In genomic region chr3:121618161-121618560, GRCm38 (mm10) we compare ENCODE assay signal across 35 mouse cellular contexts. TPM values are rescaled to one million over a fixed set of nuclear protein-coding genes. Genes with fewer than 3 reads are reported as not detected.
DNase-seq lines count a peak whose midpoint lies in the region; ATAC-seq and TF ChIP-seq lines count a peak whose summit lies in the region.
"Had no signal": no experiment of that assay in that cellular context is flagged by ENCODE, and none has a peak within 500 bp of the region (broad histone marks: within the 10 kb centered on the region; RNA-seq: fewer than 3 reads in every experiment).

No protein-coding gene starts in this region.

- no peaks in the 10 kb centered on the region for H3K9me3 ChIP-seq in heart, embryonic 13.5 days
- no peaks in the 10 kb centered on the region for H3K9me3 ChIP-seq in lung, embryonic 14.5 days (ENCODE audit: low read depth, low read length)
- H3K9me3 ChIP-seq: embryonic facial prominence, embryonic 12.5 days; embryonic facial prominence, embryonic 15.5 days; forebrain, embryonic 12.5 days; forebrain, embryonic 15.5 days; G1E; heart, embryonic 12.5 days; hindbrain, embryonic 15.5 days had no signal

- H3K27ac ChIP-seq in heart, embryonic 13.5 days (replicated peaks) = peak overlapping the region; percentile 59
- peak overlapping the region; percentile 32; the same call in 1 of the 2 replicates for H3K27ac ChIP-seq in lung, embryonic 14.5 days (ENCODE audit: low read depth)
- H3K27ac ChIP-seq: embryonic facial prominence, embryonic 12.5 days; embryonic facial prominence, embryonic 15.5 days; forebrain, embryonic 12.5 days; forebrain, embryonic 15.5 days; hindbrain, embryonic 15.5 days had no signal

- no peak for ATAC-seq in heart, embryonic 13.5 days (ENCODE audit: extremely low read depth, insufficient number of reproducible peaks, low FRiP score, low TSS enrichment)
- no peak for ATAC-seq in lung, embryonic 14.5 days (ENCODE audit: insufficient read depth)
- ATAC-seq: activated CD4-positive, CD25-positive, alpha-beta regulatory T cell, adult 4 months; forebrain, embryonic 15.5 days; intestine, postnatal 0 days had no signal

- no peak overlapping the region for H3K4me3 ChIP-seq in heart, embryonic 13.5 days
- no peak overlapping the region for H3K4me3 ChIP-seq in lung, embryonic 14.5 days (ENCODE audit: low read depth, low read length)
- H3K4me3 ChIP-seq: embryonic facial prominence, embryonic 12.5 days; embryonic facial prominence, embryonic 15.5 days; erythroblast, embryonic 14.5 days; forebrain, embryonic 12.5 days; forebrain, embryonic 15.5 days; heart, embryonic 12.5 days; hindbrain, embryonic 15.5 days had no signal

- DNase-seq in heart, adult 8-10 months (ENCODE audit: low spot score) = no peak
- no peak for DNase-seq in lung, embryonic 14.5 days
- DNase-seq in lung, postnatal 14 days = no peak
- DNase-seq in ES-CJ7 (ENCODE audit: low read depth, low spot score) = peak; percentile 31
- peak; percentile 70 for DNase-seq in ZHBTc4 (ENCODE audit: low read depth, low spot score)
- DNase-seq in gastrocnemius, postnatal 25 days = no peak
- DNase-seq in adipocyte (ENCODE audit: low spot score) = no peak
- DNase-seq: adrenal gland, postnatal 14 days; cerebellum, adult 11 months; cerebellum, adult 2 months; cerebellum, adult 9-11 months; cerebellum, postnatal 25 days; gastrocnemius, postnatal 36 days; heart, postnatal 36 days; kidney, adult 2 months had no signal

- no peak overlapping the region for H3K4me2 ChIP-seq in heart, embryonic 13.5 days
- no peak overlapping the region for H3K4me2 ChIP-seq in lung, embryonic 14.5 days
- H3K4me2 ChIP-seq: embryonic facial prominence, embryonic 12.5 days; embryonic facial prominence, embryonic 15.5 days; forebrain, embryonic 12.5 days; forebrain, embryonic 15.5 days; heart, embryonic 12.5 days; hindbrain, embryonic 15.5 days had no signal

- H3K36me3 ChIP-seq in heart, embryonic 13.5 days = no peaks in the 10 kb centered on the region
- no peaks in the 10 kb centered on the region for H3K36me3 ChIP-seq in lung, embryonic 14.5 days (ENCODE audit: insufficient read depth)
- H3K36me3 ChIP-seq: embryonic facial prominence, embryonic 12.5 days; embryonic facial prominence, embryonic 15.5 days; forebrain, embryonic 12.5 days; forebrain, embryonic 15.5 days; G1E; heart, embryonic 12.5 days; hindbrain, embryonic 15.5 days had no signal

- peaks cover 23% of the 10 kb centered on the region for H3K4me1 ChIP-seq in heart, embryonic 13.5 days
- no peaks in the 10 kb centered on the region for H3K4me1 ChIP-seq in lung, embryonic 14.5 days (ENCODE audit: insufficient read depth)
- H3K4me1 ChIP-seq: embryonic facial prominence, embryonic 15.5 days; forebrain, embryonic 12.5 days; forebrain, embryonic 15.5 days; hindbrain, embryonic 15.5 days had no signal

- WGBS in heart, embryonic 13.5 days = 36% methylated on average over 2 of the region's 2 CpGs
- WGBS in lung, embryonic 14.5 days = 71% methylated on average over 2 of the region's 2 CpGs

- H3K9ac ChIP-seq in heart, embryonic 13.5 days = no peak overlapping the region
- H3K9ac ChIP-seq in lung, embryonic 14.5 days = no peak overlapping the region
- H3K9ac ChIP-seq: embryonic facial prominence, embryonic 12.5 days; embryonic facial prominence, embryonic 15.5 days; forebrain, embryonic 12.5 days; forebrain, embryonic 15.5 days; heart, embryonic 12.5 days; hindbrain, embryonic 15.5 days had no signal

- TF ChIP-seq CTCF in lung, embryonic 14.5 days (IDR thresholded peaks at IDR 0.05; ENCODE audit: low read depth) = no peak

- no peaks in the 10 kb centered on the region for H3K27me3 ChIP-seq in heart, embryonic 13.5 days (replicated peaks)
- H3K27me3 ChIP-seq in lung, embryonic 14.5 days (ENCODE audit: insufficient read depth, low read length) = no peaks in the 10 kb centered on the region
- H3K27me3 ChIP-seq: embryonic facial prominence, embryonic 12.5 days; embryonic facial prominence, embryonic 15.5 days; forebrain, embryonic 12.5 days; forebrain, embryonic 15.5 days; heart, embryonic 12.5 days; hindbrain, embryonic 15.5 days; Patski had no signal

RNA-seq across cellular contexts. Expression of gene 4930432M17Rik, which starts 52.4 kb away (rescaled TPM):
- polyA plus RNA-seq in heart, embryonic 13.5 days (2015; fragmentation: Nextera tagmentation; extraction: Ambion mirVana) = not detected in 2 replicates
- not detected for total RNA-seq in heart, adult 8-10 months (2022)
- not detected in 2 replicates for polyA plus RNA-seq in lung, embryonic 14.5 days (2014; fragmentation: Nextera tagmentation; extraction: Ambion mirVana)
- total RNA-seq in gastrocnemius, postnatal 25 days (2021) = not detected
- total RNA-seq: adrenal gland, adult 18-20 months; adrenal gland, postnatal 14 days; adrenal gland, postnatal 4 days; common myeloid progenitor, adult 5-6 weeks; gastrocnemius, adult 8-10 months; gastrocnemius, postnatal 36 days; granulocyte monocyte progenitor cell, adult 5-6 weeks; heart, postnatal 36 days had no signal
- polyA plus RNA-seq: activated CD4-positive, CD25-positive, alpha-beta regulatory T cell, adult 4 months; cerebellum, adult 2 months; embryonic facial prominence, embryonic 12.5 days; embryonic facial prominence, embryonic 15.5 days; erythroblast, embryonic 14.5 days; forebrain, embryonic 12.5 days; forebrain, embryonic 15.5 days; G1E; heart, embryonic 12.5 days; heart, embryonic 16.5 days; hindbrain, embryonic 11.5 days; hindbrain, embryonic 15.5 days; intestine, embryonic 14.5 days; intestine, postnatal 0 days; kidney, adult 2 months; Patski had no signal

Comparison
In these comparisons a context has a peak if more than half of its experiments do, and no peak if none do; other contexts are left out.
1. DNase-seq: peak in ES-CJ7 (single experiment) and ZHBTc4 (single experiment); none in heart, adult 8-10 months (single experiment), lung, embryonic 14.5 days (single experiment), lung, postnatal 14 days (single experiment), gastrocnemius, postnatal 25 days (single experiment) and adipocyte (single experiment).